Mouse (Mus musculus) spleen, adult 2 months (tissue): Measurements from ENCODE around the gene Raver1. TPM values are rescaled to one million over a fixed set of nuclear protein-coding genes. Genes with fewer than 3 reads are reported as not detected.
A peak's percentile ranks its signal among the peaks of the same experiment; 100 is the strongest.

ENCODE experiments used
- DNase-seq, 2 experiments: peaks; one replicate each; pipeline versions ENCODE4 v3.0.0 to v3.0.0-alpha.2; 2012 to 2021; ENCODE audit warnings: low spot score in 2 of 2, low read depth in 1 of 2
- H3K27ac ChIP-seq: fragments of 200-500 bp; 2 replicates; pipeline ENCODE4 v1.5.1; 2012; ENCODE audit warnings: low read length, inconsistent platforms; ENCODE audit not compliant: insufficient read depth
- H3K27me3 ChIP-seq: fragments of 200-500 bp; 2 replicates; pipeline ENCODE4 v1.6.1; 2012; ENCODE audit warnings: mild to moderate bottlenecking, moderate library complexity, low read length, inconsistent platforms; ENCODE audit not compliant: control insufficient read depth, insufficient read depth
- H3K36me3 ChIP-seq: fragments of 200-500 bp; 2 replicates; pipeline ENCODE4 v1.6.1; 2012; ENCODE audit warnings: mild to moderate bottlenecking, low read length, inconsistent platforms; ENCODE audit not compliant: control insufficient read depth, insufficient read depth
- H3K4me1 ChIP-seq: fragments of 200-500 bp; 2 replicates; pipeline ENCODE4 v1.6.1; 2011; ENCODE audit warnings: inconsistent platforms; ENCODE audit not compliant: control insufficient read depth, insufficient read depth, insufficient read length
- H3K4me3 ChIP-seq: fragments of 200-500 bp; 2 replicates; pipeline ENCODE4 v1.5.1; 2011; ENCODE audit warnings: mild to moderate bottlenecking, inconsistent platforms; ENCODE audit not compliant: insufficient read depth, insufficient read length; ENCODE audit errors: extremely low read depth
- CTCF ChIP-seq: fragments of 200-500 bp; IDR thresholded peaks from 2 replicates; pipeline ENCODE4 v1.5.1; 2011; ENCODE audit warnings: mild to moderate bottlenecking, inconsistent platforms; ENCODE audit not compliant: insufficient read depth, insufficient read length, insufficient replicate concordance; ENCODE audit errors: extremely low read depth
- POLR2A ChIP-seq: fragments of 200-500 bp; IDR thresholded peaks from 2 replicates; pipeline ENCODE4 v1.6.1; 2011; ENCODE audit warnings: low read depth, low read length, inconsistent platforms
- WGBS: fragments of 180-500 bp; shearing (Covaris S2); methylation state at CpG from one replicate; pipeline ENCODE4 v1.1.7; 2018; 5-methylcytosine and 5-hydroxymethylcytosine counted together
- polyA plus RNA-seq: library from polyadenylated mRNA; depleted of rRNA; stranded (reverse); fragments of >200 nt; gene quantifications from 2 replicates; pipeline ENCODE4 v1.2.3, GENCODE M21; 2012; rRNA removed

The Raver1 gene
- polyA plus RNA-seq: 77.9 and 93.1 TPM in 2 replicates

DNA sequence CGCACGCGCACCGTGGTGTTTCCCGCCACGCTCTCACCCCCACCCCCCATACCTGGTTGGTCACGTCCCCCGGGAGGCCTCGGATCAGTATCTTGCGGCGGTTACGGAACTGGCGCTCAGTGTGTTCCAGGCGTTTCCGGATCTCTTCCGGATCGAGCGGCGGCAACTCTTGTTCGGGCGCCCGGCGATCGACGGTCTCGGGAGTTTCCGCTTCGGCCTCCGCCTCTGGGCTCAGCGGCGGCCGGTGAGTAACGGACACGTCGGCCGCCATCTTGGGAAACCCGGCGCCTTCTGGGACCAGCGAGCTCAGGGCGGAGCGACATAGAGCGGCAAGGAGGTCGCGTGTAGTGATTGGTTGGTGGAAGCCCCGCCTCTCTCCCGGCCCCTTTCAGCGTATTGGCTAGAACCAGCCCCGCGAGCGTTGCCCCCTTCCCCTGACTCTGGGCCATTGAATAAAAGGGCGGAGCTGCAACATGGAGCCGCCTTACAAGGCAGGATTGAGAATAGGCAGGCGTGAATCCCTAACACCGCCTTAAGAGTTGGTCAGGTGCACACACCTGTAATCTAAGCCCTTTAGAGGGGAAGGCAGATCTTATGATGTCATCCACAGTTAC lies at the start of gene Raver1, which contains the start of gene Gm38431:
Raver1 (minus strand) TSS at position 302 of the 614 bp plus-strand sequence.
Gm38431 (minus strand) TSS at position 291 of the 614 bp plus-strand sequence.
- peaks cover 6% of the 10 kb centered on the region; the same call in 1 of the 2 replicates for H3K4me1 ChIP-seq
- TF ChIP-seq CTCF (no peak), POLR2A (no peak)
- H3K27me3 ChIP-seq: no peaks in the 10 kb centered on the region
- peaks cover 14% of the 10 kb centered on the region for H3K36me3 ChIP-seq
- under 1% methylated on average over 54 of the region's 54 CpGs for WGBS
- H3K27ac ChIP-seq: peak within 1 kb of the TSS; percentile 90
- DNase-seq: peak; percentile 95 to 96
- peak within 1 kb of the TSS; percentile 84 for H3K4me3 ChIP-seq

DNA sequence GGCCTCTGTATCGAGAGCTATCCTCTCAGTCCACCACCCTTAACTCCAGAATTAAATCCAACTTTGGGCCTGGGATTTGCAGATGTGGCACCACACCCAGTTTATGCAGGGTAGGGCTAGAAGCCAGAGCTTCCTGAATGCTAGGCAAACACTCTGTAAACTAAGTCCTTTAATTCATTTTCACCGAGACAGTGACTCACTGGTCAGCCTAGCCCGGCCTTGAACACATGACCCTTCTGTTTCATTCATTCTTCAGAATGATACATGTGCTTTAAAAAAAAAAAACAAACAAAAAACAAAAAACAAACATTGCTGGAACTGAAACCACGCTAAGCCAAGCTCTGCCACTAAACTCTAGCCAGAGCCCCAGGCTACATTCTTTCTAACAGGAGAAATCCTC lies 46.6 kb upstream of the Raver1 start:
- Histone ChIP-seq H3K4me3 (no peak overlapping the region), H3K4me1 (peaks cover 25% of the 10 kb centered on the region), H3K27ac (no peak overlapping the region), H3K36me3 (peaks cover 34% of the 10 kb centered on the region), H3K27me3 (no peaks in the 10 kb centered on the region)
- 87% methylated on average over 4 of the region's 4 CpGs for WGBS
- DNase-seq: no peak
- no peak for TF ChIP-seq CTCF
- no peak for TF ChIP-seq POLR2A

GRCm38 (mm10) chr9:21137229-21137628 lies 45.4 kb upstream of the Raver1 start:
- DNase-seq: peak; percentile 59 to 70
- H3K27ac ChIP-seq: no peak overlapping the region
- H3K4me1 ChIP-seq: peaks cover 31% of the 10 kb centered on the region
- peaks cover 25% of the 10 kb centered on the region for H3K36me3 ChIP-seq
- TF ChIP-seq CTCF (peak; percentile 45; the same call in 1 of the 2 replicates), POLR2A (no peak)
- WGBS: 61% methylated on average over 3 of the region's 3 CpGs
- H3K27me3 ChIP-seq: no peaks in the 10 kb centered on the region
- H3K4me3 ChIP-seq: no peak overlapping the region

- peak in 1 of 2 experiments; percentile 51 for DNase-seq
- Histone ChIP-seq H3K36me3 (peaks cover 20% of the 10 kb centered on the region), H3K27ac (peak overlapping the region; percentile 77), H3K4me1 (peaks cover 33% of the 10 kb centered on the region), H3K27me3 (no peaks in the 10 kb centered on the region), H3K4me3 (no peak overlapping the region; the same call in 1 of the 2 replicates)
- WGBS: 11% methylated on average over 6 of the region's 6 CpGs
- no peak for TF ChIP-seq CTCF
- no peak for TF ChIP-seq POLR2A
Measured at GRCm38 (mm10) chr9:21136401-21136800, 44.6 kb upstream of the Raver1 start.

GRCm38 (mm10) chr9:21135941-21136381 lies 44.2 kb upstream of the Raver1 start:
- H3K4me3 ChIP-seq: no peak overlapping the region; the same call in 1 of the 2 replicates
- DNase-seq: no peak
- H3K27ac ChIP-seq: peak overlapping the region; percentile 77
- no peak for TF ChIP-seq CTCF
- no peak for TF ChIP-seq POLR2A
- peaks cover 33% of the 10 kb centered on the region for H3K4me1 ChIP-seq
- peaks cover 16% of the 10 kb centered on the region for H3K36me3 ChIP-seq
- no peaks in the 10 kb centered on the region for H3K27me3 ChIP-seq
- 6% methylated on average over 1 of the region's 1 CpGs for WGBS

DNA sequence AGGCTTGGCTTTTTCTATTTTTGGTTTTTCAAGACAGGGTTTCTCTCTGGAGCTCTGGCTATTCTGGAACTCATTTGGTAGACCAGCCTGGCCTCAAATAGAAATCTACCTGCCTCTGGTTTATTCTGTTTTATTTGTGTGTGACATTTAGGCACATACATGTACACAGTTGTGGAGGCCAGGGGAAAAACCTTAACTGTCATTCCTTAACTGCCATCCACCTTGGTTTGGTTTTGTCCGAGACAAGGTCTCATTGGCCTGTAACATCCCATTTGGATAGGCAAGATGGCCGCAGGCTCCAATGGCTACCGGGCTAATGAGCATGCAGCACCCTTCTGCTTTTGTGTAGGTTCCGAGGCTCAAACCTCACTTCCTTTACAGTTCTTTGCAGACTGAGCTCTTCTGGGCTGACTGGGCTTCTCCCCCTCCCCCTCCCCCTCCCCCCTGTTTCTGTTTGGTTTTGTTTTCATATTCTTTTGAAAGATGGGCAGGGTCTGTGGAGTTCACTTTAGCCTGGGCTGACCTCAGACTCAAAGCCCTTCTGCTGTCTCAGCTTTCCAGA lies 43.6 kb upstream of the Raver1 start:
- TF ChIP-seq CTCF (no peak), POLR2A (no peak)
- Histone ChIP-seq H3K4me1 (peaks cover 33% of the 10 kb centered on the region), H3K4me3 (no peak overlapping the region), H3K27me3 (no peaks in the 10 kb centered on the region), H3K36me3 (peaks cover 10% of the 10 kb centered on the region), H3K27ac (peak overlapping the region; percentile 56)
- WGBS: 47% methylated on average over 4 of the region's 4 CpGs
- DNase-seq: no peak
